Comparison of ENCODE assay signal across 28 mouse cellular contexts in genomic region chr6:72160991-72161390, GRCm38 (mm10).
A peak's percentile ranks its signal among the peaks of the same experiment; 100 is the strongest.
DNase-seq lines count a peak whose midpoint lies in the region; ATAC-seq and TF ChIP-seq lines count a peak whose summit lies in the region.
"Had no signal": no experiment of that assay in that cellular context is flagged by ENCODE, and none has a peak within 500 bp of the region (broad histone marks: within the 10 kb centered on the region; RNA-seq: fewer than 3 reads in every experiment).

No protein-coding gene starts in this region.

- TF ChIP-seq CTCF in gastrocnemius, adult 2 months (IDR thresholded peaks at IDR 0.05) = no peak
- no peak for TF ChIP-seq CTCF in heart, adult 2 months (IDR thresholded peaks at IDR 0.05)

- H3K36me3 ChIP-seq in heart, adult 2 months (ENCODE audit: control insufficient read depth, insufficient read depth, low read length) = peaks cover 5% of the 10 kb centered on the region
- no peaks in the 10 kb centered on the region for H3K36me3 ChIP-seq in midbrain, embryonic 11.5 days (ENCODE audit: control insufficient read depth, insufficient read depth, low read length)
- H3K36me3 ChIP-seq in midbrain, embryonic 15.5 days (replicated peaks) = no peaks in the 10 kb centered on the region
- H3K36me3 ChIP-seq: embryonic facial prominence, embryonic 12.5 days; embryonic facial prominence, embryonic 15.5 days; heart, embryonic 15.5 days; hindbrain, embryonic 13.5 days; intestine, embryonic 15.5 days had no signal

- no peak overlapping the region for H3K4me2 ChIP-seq in midbrain, embryonic 11.5 days
- H3K4me2 ChIP-seq in midbrain, embryonic 15.5 days = no peak overlapping the region
- H3K4me2 ChIP-seq: embryonic facial prominence, embryonic 12.5 days; embryonic facial prominence, embryonic 15.5 days; heart, embryonic 12.5 days; heart, embryonic 15.5 days; hindbrain, embryonic 13.5 days; intestine, embryonic 15.5 days had no signal

- intact Hi-C loops in gastrocnemius, adult 2 months (cut with DNase I) = loop anchor here (5.0 kb wide), 2 partner anchors 39 to 64 kb away; partner anchors contain the start of gene St3gal5
- intact Hi-C loops in heart, adult 2 months (cut with DNase I) = no loop called here

- 72% methylated on average over 3 of the region's 3 CpGs for WGBS in heart, adult 2 months
- WGBS in midbrain, embryonic 11.5 days = 85% methylated on average over 3 of the region's 3 CpGs
- WGBS in midbrain, embryonic 15.5 days = 87% methylated on average over 3 of the region's 3 CpGs

- peaks cover 18% of the 10 kb centered on the region for H3K4me1 ChIP-seq in heart, adult 2 months (ENCODE audit: control insufficient read depth, insufficient read depth, low read length)
- H3K4me1 ChIP-seq in midbrain, embryonic 11.5 days (ENCODE audit: control insufficient read depth, insufficient read depth, low read length) = no peaks in the 10 kb centered on the region; the same call in 1 of the 2 replicates
- peaks cover 5% of the 10 kb centered on the region; the same call in 1 of the 2 replicates for H3K4me1 ChIP-seq in midbrain, embryonic 15.5 days
- H3K4me1 ChIP-seq: hindbrain, embryonic 13.5 days had no signal

- H3K9ac ChIP-seq in heart, adult 2 months (ENCODE audit: low read depth, low read length) = no peak overlapping the region
- H3K9ac ChIP-seq in midbrain, embryonic 11.5 days (ENCODE audit: low read length) = no peak overlapping the region
- H3K9ac ChIP-seq in midbrain, embryonic 15.5 days = no peak overlapping the region
- H3K9ac ChIP-seq: embryonic facial prominence, embryonic 12.5 days; embryonic facial prominence, embryonic 15.5 days; forebrain, postnatal 0 days; heart, embryonic 12.5 days; heart, embryonic 15.5 days; hindbrain, embryonic 13.5 days; intestine, embryonic 15.5 days had no signal

- peak; percentile 42 for DNase-seq in gastrocnemius, adult 2 months
- no peak for DNase-seq in gastrocnemius, postnatal 4 days (ENCODE audit: low spot score in 2 of 2)
- DNase-seq in heart, adult 2 months = peak in 1 of 2 experiments; percentile 37
- no peak for DNase-seq in heart, adult 8-10 months (ENCODE audit: low spot score)
- peak; percentile 39 for DNase-seq in midbrain, embryonic 11.5 days (ENCODE audit: low spot score, missing footprints)
- DNase-seq in cerebellum, postnatal 10 days = no peak
- DNase-seq: adrenal gland, postnatal 10 days; adrenal gland, postnatal 36 days; cerebellum, adult 18-20 months; cerebellum, adult 9-10 months; cerebellum, postnatal 25 days; forebrain, postnatal 0 days; gastrocnemius, postnatal 10 days; heart, adult 11 months; heart, postnatal 10 days; heart, postnatal 36 days; kidney, adult 11 months had no signal

- H3K4me3 ChIP-seq in gastrocnemius, adult 2 months = no peak overlapping the region
- no peak overlapping the region for H3K4me3 ChIP-seq in heart, adult 2 months
- no peak overlapping the region for H3K4me3 ChIP-seq in midbrain, embryonic 11.5 days (ENCODE audit: low read depth, low read length)
- H3K4me3 ChIP-seq in midbrain, embryonic 15.5 days = no peak overlapping the region
- H3K4me3 ChIP-seq: embryonic facial prominence, embryonic 12.5 days; embryonic facial prominence, embryonic 15.5 days; heart, embryonic 12.5 days; heart, embryonic 15.5 days; hindbrain, embryonic 10.5 days; hindbrain, embryonic 13.5 days; intestine, embryonic 15.5 days had no signal

- H3K9me3 ChIP-seq in midbrain, embryonic 11.5 days (ENCODE audit: control insufficient read depth, low read length) = no peaks in the 10 kb centered on the region
- H3K9me3 ChIP-seq in midbrain, embryonic 15.5 days = no peaks in the 10 kb centered on the region
- H3K9me3 ChIP-seq: embryonic facial prominence, embryonic 12.5 days; embryonic facial prominence, embryonic 15.5 days; heart, embryonic 12.5 days; heart, embryonic 15.5 days; hindbrain, embryonic 10.5 days; hindbrain, embryonic 13.5 days; intestine, embryonic 15.5 days had no signal

- TF ChIP-seq POLR2A in heart, adult 2 months (IDR thresholded peaks at IDR 0.05; ENCODE audit: insufficient read depth, low read depth, low read length) = no peak

- no peaks in the 10 kb centered on the region for H3K79me2 ChIP-seq in heart, adult 2 months (replicated peaks; ENCODE audit: control insufficient read depth, insufficient read depth, low read length)

- no peaks in the 10 kb centered on the region for H3K27me3 ChIP-seq in heart, adult 2 months (ENCODE audit: control insufficient read depth, insufficient read depth, low read length)
- H3K27me3 ChIP-seq in midbrain, embryonic 11.5 days (ENCODE audit: control insufficient read depth, insufficient read depth, low read length) = no peaks in the 10 kb centered on the region
- H3K27me3 ChIP-seq in midbrain, embryonic 15.5 days (replicated peaks) = no peaks in the 10 kb centered on the region
- H3K27me3 ChIP-seq: embryonic facial prominence, embryonic 12.5 days; embryonic facial prominence, embryonic 15.5 days; heart, embryonic 12.5 days; heart, embryonic 15.5 days; hindbrain, embryonic 13.5 days; intestine, embryonic 15.5 days had no signal

- ATAC-seq in midbrain, embryonic 11.5 days (ENCODE audit: low FRiP score) = no peak
- no peak for ATAC-seq in midbrain, embryonic 15.5 days (replicated peaks)
- ATAC-seq: CD4-positive, CD25-positive, alpha-beta regulatory T cell, adult 4 months; forebrain, embryonic 14.5 days; forebrain, postnatal 0 days; hindbrain, embryonic 16.5 days; intestine, embryonic 15.5 days had no signal

- H3K27ac ChIP-seq in gastrocnemius, adult 2 months = peak overlapping the region; percentile 80
- peak overlapping the region; percentile 19 for H3K27ac ChIP-seq in heart, adult 2 months
- no peak overlapping the region for H3K27ac ChIP-seq in midbrain, embryonic 11.5 days (ENCODE audit: low read depth, low read length)
- H3K27ac ChIP-seq in midbrain, embryonic 15.5 days = no peak overlapping the region
- H3K27ac ChIP-seq: embryonic facial prominence, embryonic 12.5 days; embryonic facial prominence, embryonic 15.5 days; heart, embryonic 15.5 days; hindbrain, embryonic 10.5 days; hindbrain, embryonic 13.5 days; intestine, embryonic 15.5 days had no signal

- peak; percentile 84 for TF ChIP-seq EP300 in heart, adult 2 months (IDR thresholded peaks at IDR 0.05; ENCODE audit: insufficient read depth, low read depth, low read length)

Comparison
In these comparisons a context has a peak if more than half of its experiments do, and no peak if none do; other contexts are left out.
1. DNase-seq: peak in gastrocnemius, adult 2 months (single experiment) and midbrain, embryonic 11.5 days (single experiment); none in gastrocnemius, postnatal 4 days (0 of 2), heart, adult 8-10 months (single experiment) and cerebellum, postnatal 10 days (0 of 2).
2. H3K27ac ChIP-seq: peak in gastrocnemius, adult 2 months (single experiment) and heart, adult 2 months (single experiment); none in midbrain, embryonic 11.5 days (single experiment) and midbrain, embryonic 15.5 days (single experiment).